14 mouse cellular contexts compared by ENCODE assay signal in the genomic region with DNA sequence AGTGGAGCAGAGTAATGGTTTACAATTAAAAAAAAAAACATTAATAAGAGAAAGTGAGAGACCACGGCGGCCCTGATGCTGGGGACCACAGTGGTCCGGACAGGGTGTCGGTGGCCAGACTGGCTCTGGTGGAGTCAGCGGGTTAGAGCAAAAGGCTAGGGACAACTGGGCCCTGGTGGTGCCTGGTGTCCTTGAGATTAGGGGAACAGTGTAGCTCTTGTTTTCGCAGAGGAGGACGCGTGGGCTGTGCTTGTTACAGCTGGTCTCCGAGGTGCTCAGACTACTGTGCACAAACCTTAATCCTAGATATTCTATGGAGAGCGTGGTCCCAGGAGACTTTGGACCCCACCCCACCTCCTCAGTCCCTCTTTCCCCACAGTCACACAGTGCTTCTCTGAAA.
A peak's percentile ranks its signal among the peaks of the same experiment; 100 is the strongest.
DNase-seq lines count a peak whose midpoint lies in the region; ATAC-seq and TF ChIP-seq lines count a peak whose summit lies in the region.
"Had no signal": no experiment of that assay in that cellular context is flagged by ENCODE, and none has a peak within 500 bp of the region (broad histone marks: within the 10 kb centered on the region; RNA-seq: fewer than 3 reads in every experiment).

No protein-coding gene starts in this region.

- peaks cover 97% of the 10 kb centered on the region for H3K27me3 ChIP-seq in hindbrain, embryonic 10.5 days (ENCODE audit: insufficient read depth, poor library complexity, severe bottlenecking)
- peaks cover 26% of the 10 kb centered on the region for H3K27me3 ChIP-seq in hindbrain, embryonic 16.5 days (replicated peaks; ENCODE audit: control insufficient read depth, insufficient read depth, low read length)
- peaks cover 39% of the 10 kb centered on the region for H3K27me3 ChIP-seq in E14TG2a.4 (ENCODE audit: insufficient read depth, low read length)
- peaks cover 91% of the 10 kb centered on the region for H3K27me3 ChIP-seq in embryonic facial prominence, embryonic 10.5 days (replicated peaks; ENCODE audit: low read depth, poor library complexity, severe bottlenecking)
- H3K27me3 ChIP-seq in midbrain, embryonic 13.5 days = peaks cover 89% of the 10 kb centered on the region

- intact Hi-C loops in left cerebral cortex, adult 2 months (cut with DNase I) = no loop called here

- no peak overlapping the region for H3K27ac ChIP-seq in hindbrain, embryonic 10.5 days
- no peak overlapping the region for H3K27ac ChIP-seq in hindbrain, embryonic 16.5 days (ENCODE audit: low read depth, low read length)
- peak overlapping the region; percentile 65; the same call in 1 of the 2 replicates for H3K27ac ChIP-seq in embryonic facial prominence, embryonic 10.5 days (replicated peaks)
- no peak overlapping the region for H3K27ac ChIP-seq in midbrain, embryonic 13.5 days
- H3K27ac ChIP-seq in left cerebral cortex, adult 2 months = no peak overlapping the region
- H3K27ac ChIP-seq: layer of hippocampus, adult 2 months had no signal

- TF ChIP-seq CTCF in E14TG2a.4 (conservative IDR thresholded peaks at IDR 0.05; ENCODE audit: low read length) = no peak
- TF ChIP-seq CTCF in left cerebral cortex, adult 2 months (IDR thresholded peaks at IDR 0.05) = no peak

- no peak overlapping the region for H3K4me3 ChIP-seq in hindbrain, embryonic 10.5 days
- H3K4me3 ChIP-seq in hindbrain, embryonic 16.5 days (ENCODE audit: low read length) = no peak overlapping the region
- peak overlapping the region; percentile 52 for H3K4me3 ChIP-seq in E14TG2a.4 (replicated peaks; ENCODE audit: low read length)
- H3K4me3 ChIP-seq in embryonic facial prominence, embryonic 10.5 days = no peak overlapping the region
- no peak overlapping the region for H3K4me3 ChIP-seq in midbrain, embryonic 13.5 days (replicated peaks)
- H3K4me3 ChIP-seq in left cerebral cortex, adult 2 months = no peak overlapping the region
- H3K4me3 ChIP-seq: layer of hippocampus, adult 2 months had no signal

- no peak overlapping the region for H3K9ac ChIP-seq in hindbrain, embryonic 16.5 days (ENCODE audit: low read depth, low read length)
- no peak overlapping the region for H3K9ac ChIP-seq in midbrain, embryonic 13.5 days (replicated peaks)

- H3K4me2 ChIP-seq in hindbrain, embryonic 16.5 days (ENCODE audit: low read length) = no peak overlapping the region
- no peak overlapping the region for H3K4me2 ChIP-seq in midbrain, embryonic 13.5 days (replicated peaks)

- WGBS in hindbrain, embryonic 10.5 days = 68% methylated on average over 10 of the region's 10 CpGs
- WGBS in hindbrain, embryonic 16.5 days = 61% methylated on average over 9 of the region's 10 CpGs
- 31% methylated on average over 10 of the region's 10 CpGs for WGBS in embryonic facial prominence, embryonic 10.5 days
- 57% methylated on average over 10 of the region's 10 CpGs for WGBS in midbrain, embryonic 13.5 days

- no peak for ATAC-seq in hindbrain, embryonic 16.5 days
- peak; percentile 62 for ATAC-seq in midbrain, embryonic 13.5 days
- ATAC-seq: intestine, postnatal 0 days had no signal

- DNase-seq in hindbrain, embryonic 10.5 days (ENCODE audit: low spot score) = peak; percentile 18
- DNase-seq in embryonic facial prominence, embryonic 10.5 days (ENCODE audit: low spot score) = peak; percentile 25
- no peak for DNase-seq in cerebellum, postnatal 4 days (ENCODE audit: low spot score in 2 of 2)
- no peak for DNase-seq in left cerebral cortex, adult 2 months (ENCODE audit: extremely low spot score in 1 of 2, low spot score in 2 of 2)
- DNase-seq: adrenal gland, postnatal 36 days; cerebellum, adult 11-12 months; heart, postnatal 14 days; lung, adult 2 months; thymus, postnatal 14 days had no signal

- H3K4me1 ChIP-seq in hindbrain, embryonic 10.5 days (replicated peaks) = peaks cover 15% of the 10 kb centered on the region
- H3K4me1 ChIP-seq in hindbrain, embryonic 16.5 days (ENCODE audit: control insufficient read depth, insufficient read depth, low read depth, low read length) = peaks cover 4% of the 10 kb centered on the region; the same call in 1 of the 2 replicates
- peaks cover 11% of the 10 kb centered on the region; the same call in 1 of the 2 replicates for H3K4me1 ChIP-seq in E14TG2a.4 (replicated peaks; ENCODE audit: low read depth, low read length)
- H3K4me1 ChIP-seq in embryonic facial prominence, embryonic 10.5 days = peaks cover 19% of the 10 kb centered on the region
- peaks cover 17% of the 10 kb centered on the region for H3K4me1 ChIP-seq in midbrain, embryonic 13.5 days (replicated peaks)

- H3K36me3 ChIP-seq in hindbrain, embryonic 10.5 days = no peaks in the 10 kb centered on the region
- H3K36me3 ChIP-seq in hindbrain, embryonic 16.5 days (ENCODE audit: control insufficient read depth, insufficient read depth, low read length) = no peaks in the 10 kb centered on the region
- no peaks in the 10 kb centered on the region for H3K36me3 ChIP-seq in E14TG2a.4 (ENCODE audit: insufficient read depth, low read length)
- H3K36me3 ChIP-seq in embryonic facial prominence, embryonic 10.5 days (replicated peaks) = no peaks in the 10 kb centered on the region
- H3K36me3 ChIP-seq in midbrain, embryonic 13.5 days = no peaks in the 10 kb centered on the region

- H3K9me3 ChIP-seq in hindbrain, embryonic 10.5 days = no peaks in the 10 kb centered on the region
- no peaks in the 10 kb centered on the region for H3K9me3 ChIP-seq in hindbrain, embryonic 16.5 days (ENCODE audit: control insufficient read depth, low read length)
- no peaks in the 10 kb centered on the region for H3K9me3 ChIP-seq in E14TG2a.4 (ENCODE audit: low read length)
- H3K9me3 ChIP-seq in embryonic facial prominence, embryonic 10.5 days = no peaks in the 10 kb centered on the region
- H3K9me3 ChIP-seq in midbrain, embryonic 13.5 days = no peaks in the 10 kb centered on the region

Comparison
In these comparisons a context has a peak if more than half of its experiments do, and no peak if none do; other contexts are left out.
1. DNase-seq: peak in hindbrain, embryonic 10.5 days (single experiment) and embryonic facial prominence, embryonic 10.5 days (single experiment); none in cerebellum, postnatal 4 days (0 of 2) and left cerebral cortex, adult 2 months (0 of 2).